Comparison of ENCODE assay signal across 8 mouse cellular contexts in genomic region chr13:59842226-59843210, GRCm38 (mm10). TPM values are rescaled to one million over a fixed set of nuclear protein-coding genes. Genes with fewer than 3 reads are reported as not detected.
DNase-seq lines count a peak whose midpoint lies in the region; ATAC-seq and TF ChIP-seq lines count a peak whose summit lies in the region.

No protein-coding gene starts in this region.

- no peak for TF ChIP-seq POLR2A in limb, embryonic 14.5 days (IDR thresholded peaks at IDR 0.05; ENCODE audit: borderline replicate concordance, extremely low read depth, insufficient read depth, insufficient read length)

- peaks cover 7% of the 10 kb centered on the region; the same call in 1 of the 2 replicates for H3K4me1 ChIP-seq in embryonic facial prominence, embryonic 10.5 days
- H3K4me1 ChIP-seq in limb, embryonic 14.5 days (ENCODE audit: control insufficient read depth, insufficient read depth, low read length), result peaks cover 5% of the 10 kb centered on the region; the same call in 1 of the 2 replicates
- no peaks in the 10 kb centered on the region for H3K4me1 ChIP-seq in midbrain, embryonic 16.5 days (ENCODE audit: control insufficient read depth, insufficient read depth, low read length)

- DNase-seq in 3T3-L1 (ENCODE audit: low read depth, low spot score), result peak; percentile 93
- peak; percentile 90 for DNase-seq in adrenal gland, postnatal 14 days
- DNase-seq in embryonic facial prominence, embryonic 10.5 days (ENCODE audit: low spot score), result peak; percentile 77
- peak; percentile 88 for DNase-seq in heart, adult 8-10 months (ENCODE audit: low spot score)
- peak; percentile 91 for DNase-seq in kidney, adult 9 months
- peak; percentile 92 for DNase-seq in limb, embryonic 14.5 days (ENCODE audit: low spot score)
- DNase-seq in spleen, postnatal 14 days (ENCODE audit: low spot score in 2 of 2), result peak; percentile 52 to 77

- H3K27me3 ChIP-seq in embryonic facial prominence, embryonic 10.5 days (replicated peaks; ENCODE audit: low read depth, poor library complexity, severe bottlenecking), result no peaks in the 10 kb centered on the region
- no peaks in the 10 kb centered on the region for H3K27me3 ChIP-seq in limb, embryonic 14.5 days (ENCODE audit: control insufficient read depth, insufficient read depth, low read length)
- H3K27me3 ChIP-seq in midbrain, embryonic 16.5 days (ENCODE audit: control insufficient read depth, insufficient read depth, low read depth, low read length), result no peaks in the 10 kb centered on the region

- no peaks in the 10 kb centered on the region for H3K9me3 ChIP-seq in embryonic facial prominence, embryonic 10.5 days
- no peaks in the 10 kb centered on the region for H3K9me3 ChIP-seq in limb, embryonic 14.5 days (ENCODE audit: control insufficient read depth, low read length)
- no peaks in the 10 kb centered on the region for H3K9me3 ChIP-seq in midbrain, embryonic 16.5 days (replicated peaks; ENCODE audit: control insufficient read depth, low read length, poor library complexity, severe bottlenecking)

- WGBS in embryonic facial prominence, embryonic 10.5 days, result 44% methylated on average over 16 of the region's 16 CpGs
- 36% methylated on average over 16 of the region's 16 CpGs for WGBS in limb, embryonic 14.5 days
- WGBS in midbrain, embryonic 16.5 days, result 48% methylated on average over 16 of the region's 16 CpGs

- no peak for ATAC-seq in limb, embryonic 14.5 days (ENCODE audit: low FRiP score, low read depth)
- 0 out of 2 replicates have a peak, but pooled peaks have one; percentile 57 for ATAC-seq in midbrain, embryonic 16.5 days

- no peak overlapping the region for H3K9ac ChIP-seq in limb, embryonic 14.5 days (ENCODE audit: low read depth, low read length, severe bottlenecking)
- H3K9ac ChIP-seq in midbrain, embryonic 16.5 days (ENCODE audit: low read depth, low read length), result no peak overlapping the region

- no peaks in the 10 kb centered on the region for H3K36me3 ChIP-seq in embryonic facial prominence, embryonic 10.5 days (replicated peaks)
- H3K36me3 ChIP-seq in limb, embryonic 14.5 days (ENCODE audit: control insufficient read depth, insufficient read depth, low read length), result no peaks in the 10 kb centered on the region
- H3K36me3 ChIP-seq in midbrain, embryonic 16.5 days (ENCODE audit: control insufficient read depth, insufficient read depth, low read length), result no peaks in the 10 kb centered on the region

- H3K4me2 ChIP-seq in limb, embryonic 14.5 days (replicated peaks; ENCODE audit: low read depth, low read length, severe bottlenecking), result peak overlapping the region; percentile 2; the same call in 1 of the 2 replicates
- H3K4me2 ChIP-seq in midbrain, embryonic 16.5 days (ENCODE audit: low read length), result no peak overlapping the region

- H3K4me3 ChIP-seq in embryonic facial prominence, embryonic 10.5 days, result no peak overlapping the region
- H3K4me3 ChIP-seq in limb, embryonic 14.5 days (replicated peaks; ENCODE audit: low read length), result no peak overlapping the region
- H3K4me3 ChIP-seq in midbrain, embryonic 16.5 days (ENCODE audit: low read depth, low read length), result no peak overlapping the region

- no peak overlapping the region for H3K27ac ChIP-seq in embryonic facial prominence, embryonic 10.5 days (replicated peaks)
- no peak overlapping the region for H3K27ac ChIP-seq in limb, embryonic 14.5 days (replicated peaks; ENCODE audit: low read depth, low read length)
- no peak overlapping the region for H3K27ac ChIP-seq in midbrain, embryonic 16.5 days (ENCODE audit: low read length)

RNA-seq across cellular contexts. Expression of gene Tut7, which starts 19.6 kb away (rescaled TPM):
- total RNA-seq in adrenal gland, postnatal 14 days (2021), result 67.8 and 79.4 TPM in 2 replicates
- 40.7 and 41.3 TPM in 2 replicates for polyA plus RNA-seq in embryonic facial prominence, embryonic 10.5 days (2016; fragmentation: Nextera tagmentation; extraction: Ambion mirVana)
- 10 to 100 TPM; 35.5 to 42.0 (median 39.5) TPM for total RNA-seq in heart, adult 8-10 months (2022)
- polyA plus RNA-seq in limb, embryonic 14.5 days (2012; rRNA removed), result 32.5 and 39.9 TPM in 2 replicates
- polyA plus RNA-seq in limb, embryonic 14.5 days (2014; fragmentation: Nextera tagmentation; extraction: Ambion mirVana), result 45.9 and 51.1 TPM in 2 replicates
- 45.0 and 47.9 TPM in 2 replicates for polyA plus RNA-seq in midbrain, embryonic 16.5 days (2015; fragmentation: Nextera tagmentation; extraction: Ambion mirVana)
